Mouse (Mus musculus) heart, embryonic 10.5 days (tissue): ENCODE data around the gene Ugcg. TPM values are rescaled to one million over a fixed set of nuclear protein-coding genes. Genes with fewer than 3 reads are reported as not detected.
A peak's percentile ranks its signal among the peaks of the same experiment; 100 is the strongest.

ENCODE experiments used
- DNase-seq: peaks from one replicate; pipeline ENCODE4 v3.0.0-alpha.2; 2017; ENCODE audit warnings: low spot score
- H3K27ac ChIP-seq: fragments of 300-500 bp; sonication (generic); 2 replicates; pipeline ENCODE4 v1.5.1; 2016; ENCODE audit warnings: mild to moderate bottlenecking
- H3K27me3 ChIP-seq: fragments of 300-500 bp; sonication (generic); 2 replicates; pipeline ENCODE4 v1.6.1; 2016; ENCODE audit warnings: mild to moderate bottlenecking; ENCODE audit not compliant: poor library complexity, insufficient read depth, severe bottlenecking
- H3K36me3 ChIP-seq: fragments of 300-500 bp; sonication (generic); 2 replicates; pipeline ENCODE4 v1.6.1; 2016; ENCODE audit warnings: mild to moderate bottlenecking, moderate library complexity
- H3K4me1 ChIP-seq: fragments of 300-500 bp; sonication (generic); 2 replicates; pipeline ENCODE4 v1.6.1; 2016; ENCODE audit warnings: mild to moderate bottlenecking
- H3K4me3 ChIP-seq: fragments of 300-500 bp; sonication (generic); 2 replicates; pipeline ENCODE4 v1.5.1; 2016; ENCODE audit warnings: mild to moderate bottlenecking, moderate library complexity
- H3K9me3 ChIP-seq: fragments of 300-500 bp; sonication (generic); 2 replicates; pipeline ENCODE4 v1.6.1; 2016; ENCODE audit warnings: mild to moderate bottlenecking, moderate library complexity
- WGBS: fragments of 180-500 bp; shearing (Covaris S2); methylation state at CpG from one replicate; pipeline ENCODE4 v1.1.7; 2016; 5-methylcytosine and 5-hydroxymethylcytosine counted together
- polyA plus RNA-seq: library from polyadenylated mRNA; unstranded; fragments of >200 nt; fragmentation: Nextera tagmentation; extraction: Ambion mirVana; gene quantifications from 2 replicates; pipeline ENCODE4 v1.2.1, GENCODE M21; 2016

Gene Ugcg
- polyA plus RNA-seq, 1 experiment from 2014 or later, result 9.7 TPM

DNA sequence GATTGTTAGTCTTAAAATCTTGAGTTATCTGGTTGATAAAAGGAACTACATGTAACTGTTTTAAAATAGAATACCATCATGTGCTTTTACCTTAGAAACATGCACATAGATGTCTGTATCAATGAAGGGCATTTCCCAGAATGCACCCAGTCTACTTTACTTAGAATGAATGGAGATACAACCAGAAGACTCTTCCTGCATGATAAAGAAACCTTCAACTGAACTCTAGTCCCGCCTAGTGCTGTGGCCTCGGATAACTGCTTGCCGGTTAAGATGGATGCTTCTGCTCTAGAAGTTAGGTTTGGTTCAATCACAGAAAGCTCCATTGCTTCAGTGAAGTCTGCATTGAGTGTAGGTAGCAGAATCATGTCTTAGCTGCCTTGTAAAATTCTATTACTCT, 26.5 kb downstream of the Ugcg start:
- Histone ChIP-seq H3K27me3 (no peaks in the 10 kb centered on the region), H3K4me1 (peaks cover 6% of the 10 kb centered on the region), H3K4me3 (no peak overlapping the region), H3K9me3 (no peaks in the 10 kb centered on the region), H3K36me3 (peaks cover 58% of the 10 kb centered on the region), H3K27ac (no peak overlapping the region)
- DNase-seq, result no peak
- WGBS, result 81% methylated on average over 3 of the region's 3 CpGs

DNA sequence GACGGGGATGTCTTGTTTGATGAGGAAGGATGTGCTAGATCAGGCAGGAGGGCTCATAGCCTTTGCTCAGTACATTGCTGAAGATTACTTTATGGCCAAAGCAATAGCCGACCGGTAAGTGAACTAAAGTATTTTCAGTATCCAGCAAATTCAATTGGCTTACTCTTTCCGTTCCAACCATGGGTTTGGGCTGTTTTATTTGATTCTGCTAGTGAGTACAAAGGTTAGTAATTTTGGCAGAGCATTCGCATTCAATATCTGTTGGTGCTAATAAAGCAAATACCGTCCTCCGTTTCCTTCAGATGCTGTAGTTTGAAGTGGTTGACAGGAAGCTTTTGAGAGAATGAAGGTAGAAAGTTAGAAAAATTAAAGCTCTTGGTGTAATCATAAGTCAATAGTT, 28.0 kb downstream of the Ugcg start:
- Histone ChIP-seq H3K9me3 (no peaks in the 10 kb centered on the region), H3K4me3 (no peak overlapping the region), H3K4me1 (no peaks in the 10 kb centered on the region), H3K36me3 (peaks cover 69% of the 10 kb centered on the region), H3K27me3 (no peaks in the 10 kb centered on the region), H3K27ac (no peak overlapping the region)
- DNase-seq, result no peak
- 95% methylated on average over 7 of the region's 7 CpGs for WGBS

DNA sequence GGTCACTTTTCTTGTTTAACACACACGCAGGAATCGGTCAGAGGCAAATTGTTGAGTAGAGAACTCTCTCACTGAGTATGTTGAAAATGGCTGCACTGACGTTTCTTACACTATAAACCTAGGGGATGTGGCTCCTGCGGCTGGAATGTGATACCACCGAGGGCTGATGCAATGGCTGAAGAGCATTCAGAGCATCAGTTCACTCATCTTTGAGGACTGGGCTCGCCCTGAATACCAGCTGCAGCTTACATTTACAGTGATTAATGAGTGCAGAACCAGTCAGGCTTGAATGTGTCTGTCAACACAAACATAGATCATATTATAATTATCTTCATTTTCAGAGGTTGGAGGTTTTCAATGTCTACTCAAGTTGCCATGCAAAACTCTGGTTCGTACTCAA, 29.1 kb downstream of the Ugcg start:
- DNase-seq, result no peak
- no peaks in the 10 kb centered on the region for H3K9me3 ChIP-seq
- no peaks in the 10 kb centered on the region for H3K27me3 ChIP-seq
- no peak overlapping the region for H3K27ac ChIP-seq
- peaks cover 69% of the 10 kb centered on the region for H3K36me3 ChIP-seq
- no peak overlapping the region for H3K4me3 ChIP-seq
- 89% methylated on average over 7 of the region's 7 CpGs for WGBS
- H3K4me1 ChIP-seq, result no peaks in the 10 kb centered on the region

DNA sequence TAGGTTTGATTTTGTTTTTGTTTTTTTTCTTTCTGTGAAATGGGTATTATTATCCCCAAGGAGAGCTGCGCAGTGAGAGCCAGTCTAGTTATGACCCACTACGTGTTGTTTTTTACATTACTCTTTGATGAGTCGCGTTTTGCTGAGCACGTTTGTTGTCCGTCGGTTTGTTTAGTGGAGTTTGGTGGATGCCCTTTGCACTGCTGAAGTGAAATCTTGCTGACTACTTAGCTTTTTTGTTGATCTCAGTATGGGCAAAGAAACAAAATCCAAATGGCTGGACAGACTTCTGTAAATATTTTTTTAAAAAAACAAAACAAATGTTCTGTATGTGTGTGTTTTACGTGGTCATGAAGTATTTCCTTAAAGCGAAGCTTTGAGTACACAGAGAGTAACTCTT, 33.2 kb downstream of the Ugcg start:
- 93% methylated on average over 9 of the region's 9 CpGs for WGBS
- H3K27me3 ChIP-seq, result no peaks in the 10 kb centered on the region
- H3K4me3 ChIP-seq, result no peak overlapping the region
- no peaks in the 10 kb centered on the region for H3K4me1 ChIP-seq
- no peak overlapping the region for H3K27ac ChIP-seq
- peaks cover 60% of the 10 kb centered on the region for H3K36me3 ChIP-seq
- H3K9me3 ChIP-seq, result no peaks in the 10 kb centered on the region
- DNase-seq, result no peak

DNA sequence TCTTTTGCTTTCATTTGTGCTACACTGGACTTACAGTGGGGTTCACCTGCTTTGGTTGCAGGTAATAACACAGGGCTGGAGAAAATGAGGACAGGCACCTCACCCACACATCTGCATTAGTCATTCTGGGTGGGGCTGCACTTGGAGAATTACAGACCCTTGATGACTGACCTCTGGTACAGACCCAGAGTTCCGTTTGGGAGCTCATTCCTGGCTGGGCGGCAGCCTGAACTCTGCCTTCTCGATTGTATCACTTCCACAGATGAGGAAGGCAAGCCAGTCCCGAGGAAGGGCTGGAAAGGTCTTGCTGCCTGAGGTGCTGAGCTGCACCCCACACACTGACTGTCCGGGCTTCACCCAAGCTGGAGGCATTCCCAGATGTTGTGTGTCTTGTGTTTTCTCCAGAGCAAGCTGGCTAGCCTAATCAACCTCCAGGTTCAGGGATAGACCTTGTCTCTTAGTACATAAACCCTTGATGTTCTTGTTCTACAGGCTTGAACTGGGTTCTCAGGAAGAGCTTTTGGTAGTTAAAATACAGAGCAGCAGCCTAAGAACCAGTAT, 34.1 kb downstream of the Ugcg start:
- Histone ChIP-seq H3K27me3 (no peaks in the 10 kb centered on the region), H3K36me3 (peaks cover 55% of the 10 kb centered on the region), H3K4me3 (no peak overlapping the region), H3K4me1 (no peaks in the 10 kb centered on the region), H3K9me3 (no peaks in the 10 kb centered on the region), H3K27ac (no peak overlapping the region)
- DNase-seq, result no peak
- 84% methylated on average over 5 of the region's 5 CpGs for WGBS

DNA sequence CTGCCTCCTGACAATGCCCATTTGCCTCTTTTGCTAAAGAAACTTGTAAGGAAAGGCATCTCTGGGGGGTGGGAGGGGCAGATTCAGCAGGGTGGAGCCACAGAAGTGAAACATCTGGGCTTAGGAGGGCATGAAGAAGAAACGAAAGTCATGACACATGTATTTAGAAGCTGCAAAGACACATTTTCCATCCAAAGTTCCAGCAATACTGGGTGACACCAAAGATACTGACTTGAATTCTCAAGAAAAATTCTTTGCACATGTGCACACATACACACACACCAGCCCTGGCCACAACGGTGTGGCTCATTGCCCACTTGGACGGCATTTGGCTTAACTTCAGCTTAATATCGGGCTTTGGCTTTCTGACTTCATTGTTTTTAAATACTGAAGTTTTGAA, 35.8 kb downstream of the Ugcg start:
- Histone ChIP-seq H3K4me1 (no peaks in the 10 kb centered on the region), H3K27me3 (no peaks in the 10 kb centered on the region), H3K27ac (no peak overlapping the region), H3K9me3 (no peaks in the 10 kb centered on the region), H3K36me3 (peaks cover 40% of the 10 kb centered on the region), H3K4me3 (no peak overlapping the region)
- DNase-seq, result no peak
- WGBS, result 95% methylated on average over 4 of the region's 4 CpGs

DNA sequence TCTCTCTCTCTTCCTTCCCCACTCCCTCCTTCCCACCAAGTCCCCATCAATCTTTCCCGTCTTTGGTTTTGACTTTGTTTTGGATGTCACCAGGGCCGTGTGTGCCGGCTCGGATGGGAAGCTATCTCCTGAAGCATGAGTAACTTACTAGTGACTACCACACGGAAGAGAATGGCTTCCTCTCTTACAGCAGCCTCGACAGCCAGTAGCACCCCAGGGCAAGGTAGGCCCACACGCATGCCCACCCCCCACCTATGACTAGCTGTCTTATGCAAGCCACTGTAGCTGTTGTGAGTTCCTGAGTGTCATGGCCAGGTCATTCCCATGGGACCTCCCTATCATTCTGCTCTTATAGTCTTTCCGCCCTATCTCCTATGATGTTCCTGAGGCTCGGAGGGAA, 38.0 kb downstream of the Ugcg start:
- no peak for DNase-seq
- Histone ChIP-seq H3K27ac (no peak overlapping the region), H3K9me3 (no peaks in the 10 kb centered on the region), H3K27me3 (no peaks in the 10 kb centered on the region), H3K4me3 (no peak overlapping the region), H3K36me3 (peaks cover 24% of the 10 kb centered on the region), H3K4me1 (no peaks in the 10 kb centered on the region)
- 90% methylated on average over 9 of the region's 9 CpGs for WGBS

DNA sequence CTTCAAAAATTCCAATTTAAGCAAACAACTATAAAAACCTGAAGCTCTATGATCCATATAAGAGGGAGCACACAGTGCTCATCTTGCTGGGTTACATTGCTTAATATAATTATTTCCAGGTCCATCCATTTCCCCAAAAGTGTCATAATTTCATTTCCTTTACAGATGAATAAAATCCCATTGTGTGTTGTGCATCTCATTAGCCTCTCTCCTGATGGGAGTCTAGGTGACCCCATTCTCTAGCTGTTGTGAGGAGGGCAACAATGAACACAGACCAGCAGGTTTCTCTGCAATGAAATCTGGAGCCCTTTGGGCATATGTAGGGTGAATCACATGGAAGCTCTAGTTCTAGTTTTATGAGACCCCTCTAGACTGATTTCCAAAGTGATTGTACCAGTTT, 39.9 kb downstream of the Ugcg start:
- no peaks in the 10 kb centered on the region for H3K4me1 ChIP-seq
- no peak overlapping the region for H3K4me3 ChIP-seq
- peaks cover 10% of the 10 kb centered on the region; the same call in 1 of the 2 replicates for H3K36me3 ChIP-seq
- no peaks in the 10 kb centered on the region for H3K9me3 ChIP-seq
- H3K27ac ChIP-seq, result no peak overlapping the region
- DNase-seq, result no peak
- H3K27me3 ChIP-seq, result no peaks in the 10 kb centered on the region

DNA sequence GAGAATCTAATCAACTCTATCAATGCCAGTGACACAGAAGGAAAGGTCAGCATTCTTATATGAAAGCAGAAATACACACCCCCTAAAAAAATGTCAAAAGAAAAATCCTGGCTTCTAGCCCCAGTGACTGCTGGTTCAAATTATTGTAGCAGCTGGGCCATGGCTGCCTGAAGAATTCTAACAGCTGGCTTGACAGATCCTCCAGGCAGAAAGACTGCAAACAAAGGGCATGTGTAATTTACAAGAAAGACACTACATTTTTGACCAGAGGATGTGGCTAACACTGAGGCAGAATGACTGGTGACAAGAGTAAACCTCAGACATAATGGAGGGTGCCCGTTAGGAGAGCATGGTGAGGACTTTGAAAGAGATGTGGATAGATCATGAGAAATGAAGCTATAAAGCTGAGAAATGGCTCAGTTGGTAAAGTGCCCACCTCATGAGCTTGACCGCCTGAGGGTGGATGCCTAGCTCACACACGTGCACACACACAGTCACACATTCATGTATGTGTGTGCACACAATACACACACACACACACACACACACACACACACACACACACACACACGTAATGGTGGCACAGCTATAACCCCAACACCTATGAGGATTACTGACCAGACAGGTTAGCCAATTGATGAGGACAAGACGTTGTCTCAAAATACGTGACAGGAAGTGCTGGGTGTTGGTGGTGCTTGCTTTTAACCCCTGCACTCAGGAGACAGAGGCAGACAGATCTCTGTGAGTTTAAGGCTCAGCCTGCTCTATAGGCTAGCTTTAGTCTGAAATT, 42.4 kb downstream of the Ugcg start:
- H3K9me3 ChIP-seq, result no peaks in the 10 kb centered on the region
- H3K36me3 ChIP-seq, result no peaks in the 10 kb centered on the region
- no peak overlapping the region for H3K4me3 ChIP-seq
- DNase-seq, result no peak
- no peaks in the 10 kb centered on the region for H3K27me3 ChIP-seq
- 84% methylated on average over 6 of the region's 6 CpGs for WGBS
- no peak overlapping the region for H3K27ac ChIP-seq
- no peaks in the 10 kb centered on the region for H3K4me1 ChIP-seq

DNA sequence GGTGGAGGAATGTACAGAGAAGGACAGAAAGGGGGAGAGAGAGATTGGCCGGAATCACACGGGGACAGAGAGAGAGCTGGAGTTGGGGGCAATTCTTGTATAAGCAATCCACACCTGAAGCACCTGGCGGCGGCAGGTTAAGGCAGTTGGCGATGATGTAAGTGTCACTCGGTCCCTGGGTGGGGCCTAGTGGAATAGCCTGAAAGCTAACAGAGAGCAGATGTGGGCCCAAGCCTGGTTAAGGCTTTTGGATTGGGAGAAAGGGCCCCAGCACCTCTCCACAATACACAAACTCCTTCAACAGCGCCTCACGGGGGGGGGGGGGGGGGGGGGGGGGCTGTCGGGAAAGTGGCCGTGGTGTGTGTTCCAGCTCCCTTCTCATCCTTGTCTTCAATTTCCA, 45.0 kb downstream of the Ugcg start:
- Histone ChIP-seq H3K9me3 (no peaks in the 10 kb centered on the region), H3K36me3 (no peaks in the 10 kb centered on the region), H3K27me3 (no peaks in the 10 kb centered on the region), H3K4me3 (no peak overlapping the region), H3K27ac (no peak overlapping the region), H3K4me1 (0 out of 2 replicates have a peak, but pooled peaks cover 6% of the 10 kb centered on the region)
- WGBS, result 82% methylated on average over 7 of the region's 10 CpGs
- DNase-seq, result no peak

DNA sequence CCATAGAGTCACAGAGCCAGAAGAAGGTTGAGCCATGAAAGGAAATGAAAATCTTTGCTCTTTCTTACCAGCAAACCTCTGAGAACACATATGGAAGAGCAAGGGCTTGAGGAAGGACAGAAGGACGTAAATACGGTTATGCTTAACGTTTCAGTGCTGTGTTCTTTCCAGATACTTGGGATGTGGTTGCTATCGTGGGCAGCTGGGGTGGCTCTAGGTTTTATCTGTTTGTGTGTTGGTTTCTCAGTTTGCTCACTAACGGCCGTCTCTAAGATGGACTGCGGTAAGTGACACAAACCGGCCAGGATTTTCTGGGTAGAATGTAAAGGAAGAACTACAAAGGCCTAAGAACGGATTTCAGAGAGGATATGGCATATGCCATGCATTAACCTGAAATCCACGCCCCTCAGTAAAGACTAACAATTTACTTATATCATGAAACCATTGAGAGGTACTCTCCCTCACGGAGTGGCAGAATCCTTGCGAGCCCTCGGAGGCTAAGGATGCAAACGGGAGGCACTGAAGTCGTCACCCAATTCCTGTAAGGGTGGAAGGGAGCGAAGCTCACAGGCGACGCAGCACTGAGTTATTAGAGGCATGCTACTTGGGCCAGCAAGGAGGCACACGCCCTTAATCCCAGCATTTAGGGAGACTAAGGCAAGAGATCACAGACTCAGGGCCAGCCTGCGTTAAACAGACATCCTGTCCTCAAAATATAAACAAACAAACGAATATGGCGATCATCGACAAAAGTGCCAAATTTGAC, 45.6 kb downstream of the Ugcg start:
- WGBS, result 85% methylated on average over 23 of the region's 23 CpGs
- Histone ChIP-seq H3K9me3 (no peaks in the 10 kb centered on the region), H3K36me3 (no peaks in the 10 kb centered on the region), H3K27ac (no peak overlapping the region), H3K4me3 (no peak overlapping the region), H3K4me1 (peaks cover 10% of the 10 kb centered on the region), H3K27me3 (no peaks in the 10 kb centered on the region)
- DNase-seq, result no peak

DNA sequence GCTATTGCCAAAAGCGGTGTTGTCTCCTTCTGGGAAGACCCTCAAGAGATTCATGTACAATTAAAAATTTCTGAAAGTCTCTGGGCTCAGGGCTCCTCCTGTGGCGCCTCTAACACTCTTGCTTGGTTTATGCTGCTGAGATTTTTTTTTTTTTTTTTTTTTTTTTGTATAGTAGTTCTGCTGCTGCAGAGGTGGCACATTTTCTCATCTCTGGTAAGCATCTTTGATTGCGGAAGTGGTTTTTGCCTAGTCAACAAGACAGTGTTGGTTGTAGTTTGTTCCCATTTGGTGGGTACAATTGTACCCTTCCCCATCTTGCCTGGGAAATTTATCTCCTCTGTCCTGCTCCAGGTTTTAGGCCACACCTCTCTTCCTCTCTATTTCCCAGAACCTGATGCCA, 47.3 kb downstream of the Ugcg start:
- 90% methylated on average over 3 of the region's 3 CpGs for WGBS
- Histone ChIP-seq H3K36me3 (no peaks in the 10 kb centered on the region), H3K9me3 (no peaks in the 10 kb centered on the region), H3K27me3 (no peaks in the 10 kb centered on the region), H3K4me3 (no peak overlapping the region), H3K27ac (no peak overlapping the region), H3K4me1 (peaks cover 13% of the 10 kb centered on the region)
- no peak for DNase-seq

DNA sequence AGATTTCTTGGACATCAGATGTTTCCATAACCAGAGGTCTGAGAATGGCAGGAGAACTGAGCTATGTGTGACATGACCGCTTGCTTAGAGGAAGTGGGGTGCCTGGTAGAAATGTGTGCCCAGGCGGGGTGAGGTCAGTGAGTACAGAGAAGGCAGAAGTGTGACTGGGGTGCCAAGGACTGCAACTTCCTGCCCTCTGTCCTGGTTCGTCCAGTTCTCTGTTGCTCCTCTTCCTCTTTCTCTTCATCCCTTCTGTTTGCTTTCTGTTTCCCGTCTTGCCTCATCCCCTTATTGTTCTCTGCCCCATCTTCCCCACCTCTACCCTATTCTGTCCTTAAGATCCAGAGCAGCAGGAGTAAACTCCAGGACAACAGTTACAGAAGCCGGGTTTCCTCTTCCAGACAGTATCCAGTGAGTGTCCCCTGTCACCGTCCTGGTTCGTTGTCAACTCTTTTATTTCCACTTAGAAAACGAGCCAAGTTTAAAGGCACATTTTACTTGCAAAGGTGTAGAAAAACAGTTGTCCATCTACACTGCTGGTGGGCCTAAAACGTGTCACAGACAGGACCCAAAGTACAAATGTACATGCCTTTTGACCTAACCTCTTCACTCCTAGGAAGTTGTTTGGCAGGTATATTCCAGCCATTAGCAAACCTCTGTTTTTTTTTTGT, 49.7 kb downstream of the Ugcg start:
- H3K4me3 ChIP-seq, result no peak overlapping the region
- peak overlapping the region; percentile 52; the same call in 1 of the 2 replicates for H3K27ac ChIP-seq
- DNase-seq, result no peak
- H3K36me3 ChIP-seq, result no peaks in the 10 kb centered on the region
- WGBS, result 65% methylated on average over 9 of the region's 9 CpGs
- no peaks in the 10 kb centered on the region for H3K27me3 ChIP-seq
- no peaks in the 10 kb centered on the region for H3K9me3 ChIP-seq
- H3K4me1 ChIP-seq, result peaks cover 13% of the 10 kb centered on the region
